Comparison of ENCODE assay signal across 27 mouse cellular contexts in the genomic region with DNA sequence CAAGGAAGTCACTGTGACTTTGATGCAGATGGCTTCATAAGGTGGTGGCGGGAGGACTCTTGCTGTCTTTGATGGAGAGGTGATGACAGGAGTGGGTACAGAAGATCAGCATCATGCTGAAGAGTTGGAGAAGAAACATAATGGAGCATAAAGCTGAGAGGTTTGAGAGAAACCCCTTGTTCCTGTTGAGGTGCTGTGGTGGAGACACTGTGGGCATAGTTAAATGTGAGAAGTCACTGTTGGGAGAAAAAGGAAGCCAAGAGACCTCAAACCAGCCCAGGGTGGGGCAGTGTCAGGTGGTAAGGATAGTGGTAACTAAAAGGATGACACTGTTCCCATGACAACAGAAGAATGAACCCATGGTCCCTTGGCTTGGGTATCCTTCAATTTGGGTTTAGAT. TPM values are rescaled to one million over a fixed set of nuclear protein-coding genes. Genes with fewer than 3 reads are reported as not detected.
DNase-seq lines count a peak whose midpoint lies in the region; ATAC-seq and TF ChIP-seq lines count a peak whose summit lies in the region.
"Had no signal": no experiment of that assay in that cellular context is flagged by ENCODE, and none has a peak within 500 bp of the region (broad histone marks: within the 10 kb centered on the region; RNA-seq: fewer than 3 reads in every experiment).

No protein-coding gene starts in this region.

- H3K4me1 ChIP-seq in bone marrow, adult 2 months (ENCODE audit: control insufficient read depth, insufficient read depth, low read length) = peaks cover 4% of the 10 kb centered on the region; the same call in 1 of the 2 replicates
- H3K4me1 ChIP-seq: kidney, embryonic 15.5 days; stomach, embryonic 15.5 days had no signal

- H3K4me3 ChIP-seq in bone marrow, adult 2 months (replicated peaks; ENCODE audit: control insufficient read depth, low read depth, low read length) = no peak overlapping the region
- H3K4me3 ChIP-seq: heart, embryonic 15.5 days; hindbrain, embryonic 15.5 days; kidney, embryonic 15.5 days; limb, embryonic 13.5 days; liver, embryonic 13.5 days; midbrain, embryonic 15.5 days; myocyte; stomach, embryonic 15.5 days had no signal

- ATAC-seq in megakaryocyte, adult 5-6 weeks (ENCODE audit: poor library complexity, severe bottlenecking) = peak; percentile 96
- ATAC-seq: forebrain, embryonic 14.5 days; midbrain, embryonic 15.5 days; Patski had no signal

- no peak for TF ChIP-seq POLR2A in bone marrow, adult 2 months (IDR thresholded peaks at IDR 0.05; ENCODE audit: borderline replicate concordance, control insufficient read depth, low read depth, low read length)

- WGBS in bone marrow, adult 2 months = 61% methylated on average over 1 of the region's 1 CpGs

- H3K27ac ChIP-seq in bone marrow, adult 2 months (ENCODE audit: control insufficient read depth, insufficient read depth, low read depth, low read length, poor library complexity) = peak overlapping the region; percentile 55; the same call in 1 of the 2 replicates
- H3K27ac ChIP-seq: hindbrain, embryonic 15.5 days; kidney, embryonic 15.5 days; limb, embryonic 13.5 days; liver, embryonic 13.5 days; midbrain, embryonic 15.5 days; stomach, embryonic 15.5 days had no signal

- no peak for TF ChIP-seq CTCF in bone marrow, adult 2 months (IDR thresholded peaks at IDR 0.05; ENCODE audit: control insufficient read depth, insufficient read depth, low read length)

- DNase-seq in 416B (ENCODE audit: low read depth) = peak; percentile 58
- DNase-seq in B cell, adult 2 months = peak; percentile 15 to 21
- DNase-seq in frontal cortex, postnatal 10 days (ENCODE audit: low spot score in 2 of 2) = no peak
- no peak for DNase-seq in lung, postnatal 4 days
- no peak for DNase-seq in cerebellum, adult 9-10 months
- no peak for DNase-seq in retina, postnatal 1 day
- DNase-seq: adrenal gland, adult 8-10 months; cerebellum, adult 2 months; cerebellum, postnatal 36 days; gastrocnemius, postnatal 14 days; heart, postnatal 4 days; kidney, postnatal 4 days; liver, embryonic 13.5 days; lung, embryonic 14.5 days; right cerebral cortex, postnatal 25 days had no signal

RNA-seq across cellular contexts. Expression of gene Fam114a1, which starts 20.1 kb away (rescaled TPM):
- polyA plus RNA-seq in bone marrow, adult 2 months (2011; ENCODE audit: insufficient read depth, insufficient read length, low replicate concordance, missing spikeins) = 4.9 and 9.4 TPM in 2 replicates
- total RNA-seq in megakaryocyte, adult 5-6 weeks (2015) = 5.8 and 6.4 TPM in 2 replicates
- total RNA-seq in megakaryocyte, adult 5-6 weeks (2017) = 10.0 and 13.5 TPM in 2 replicates
- polyA plus RNA-seq: G1E had no signal

RNA-seq across cellular contexts. Expression of gene Tlr6, which starts 30.0 kb away (rescaled TPM):
- 2.2 and 6.0 TPM in 2 replicates for polyA plus RNA-seq in bone marrow, adult 2 months (2011; ENCODE audit: insufficient read depth, insufficient read length, low replicate concordance, missing spikeins)
- total RNA-seq in megakaryocyte, adult 5-6 weeks (2015) = 14.0 and 14.2 TPM in 2 replicates
- total RNA-seq in megakaryocyte, adult 5-6 weeks (2017) = 8.7 and 10.6 TPM in 2 replicates
- polyA plus RNA-seq: G1E had no signal

RNA-seq across cellular contexts. Expression of gene Tlr1, which starts 56.6 kb away (rescaled TPM):
- 4.2 and 17.4 TPM in 2 replicates for polyA plus RNA-seq in bone marrow, adult 2 months (2011; ENCODE audit: insufficient read depth, insufficient read length, low replicate concordance, missing spikeins)
- total RNA-seq in megakaryocyte, adult 5-6 weeks (2015) = 13.8 and 16.1 TPM in 2 replicates
- total RNA-seq in megakaryocyte, adult 5-6 weeks (2017) = 9.4 and 10.7 TPM in 2 replicates
- polyA plus RNA-seq: G1E had no signal

Comparison
In these comparisons a context has a peak if more than half of its experiments do, and no peak if none do; other contexts are left out.
1. DNase-seq: peak in 416B (single experiment) and B cell, adult 2 months (2 of 2); none in frontal cortex, postnatal 10 days (0 of 2), lung, postnatal 4 days (0 of 2), cerebellum, adult 9-10 months (single experiment) and retina, postnatal 1 day (single experiment).